Mouse (Mus musculus) urinary bladder, postnatal 10 days (tissue): Measurements from ENCODE around the gene Nudcd3.

ENCODE experiments used
- DNase-seq: peaks from one replicate; pipeline ENCODE4 v3.0.0; 2022; ENCODE audit warnings: low spot score

Nudcd3 gene

GRCm38 (mm10) chr11:6200087-6200569, at the start of gene Nudcd3:
Gene Nudcd3 (minus strand): TSS chr11:6200415.
- peak; percentile 40 for DNase-seq

DNA sequence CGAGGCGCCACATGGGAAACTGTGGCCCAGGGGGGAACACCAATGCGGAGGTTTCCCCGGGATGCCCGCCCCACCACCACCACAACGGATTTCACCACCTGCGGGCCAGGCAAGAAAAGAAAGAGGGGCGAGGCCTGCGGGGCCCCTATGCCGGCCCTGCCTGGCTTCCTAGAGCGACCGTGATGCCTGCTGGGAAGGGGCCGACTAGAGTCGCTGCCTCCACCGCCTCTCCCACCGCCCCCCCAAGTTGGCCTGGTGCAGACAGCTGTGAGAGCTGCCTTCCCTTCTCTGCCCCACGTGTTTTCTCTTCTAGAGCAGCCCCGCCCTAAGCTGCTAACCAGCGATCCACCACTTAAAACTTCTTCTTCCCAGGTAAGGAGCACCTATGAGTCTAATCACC, 44.5 kb upstream of the Nudcd3 start:
- no peak for DNase-seq

DNA sequence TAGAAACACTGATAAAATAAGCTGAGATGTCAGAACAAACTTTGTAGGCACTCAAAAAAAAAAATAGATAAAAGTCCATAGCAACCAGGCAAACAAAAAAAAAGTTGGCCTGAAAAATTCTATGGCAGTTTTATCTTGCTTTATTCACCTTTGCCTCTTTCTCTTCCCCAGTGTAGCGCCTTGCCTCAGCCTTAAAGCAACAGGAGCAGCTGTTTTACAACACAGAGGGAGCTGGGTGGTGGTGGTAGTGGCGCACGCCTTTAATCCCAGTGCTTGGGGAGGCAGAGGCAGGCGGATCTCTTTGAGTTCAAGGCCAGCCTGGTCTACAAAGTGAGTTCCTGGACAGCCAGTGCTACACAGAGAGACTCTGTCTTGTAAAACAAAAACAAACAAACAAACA, 32.8 kb upstream of the Nudcd3 start:
- no peak for DNase-seq

DNA sequence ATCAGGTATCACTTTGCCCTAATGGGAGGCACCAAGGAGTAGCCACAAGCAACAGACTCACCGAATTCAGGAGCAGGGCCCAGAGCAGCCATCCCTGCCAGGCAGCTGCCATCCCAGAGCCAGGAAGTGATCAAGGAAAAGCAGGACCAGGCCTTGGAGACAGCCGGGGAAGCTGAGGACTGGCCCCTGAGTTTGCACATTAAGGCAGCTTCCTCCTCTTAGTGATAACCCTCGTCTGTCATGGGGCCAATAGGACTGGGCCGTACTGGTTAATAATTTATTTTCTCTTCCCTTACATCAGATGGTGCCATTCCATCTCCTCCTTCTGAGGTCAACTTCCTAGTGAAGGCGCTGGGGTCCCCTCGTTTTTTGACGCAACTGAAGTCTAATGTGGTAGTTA, 29.8 kb upstream of the Nudcd3 start, which contains the start of gene Npc1l1:
TSS of gene Npc1l1 (minus strand) at position 132 of the 400 bp plus-strand sequence.
- DNase-seq = no peak

DNA sequence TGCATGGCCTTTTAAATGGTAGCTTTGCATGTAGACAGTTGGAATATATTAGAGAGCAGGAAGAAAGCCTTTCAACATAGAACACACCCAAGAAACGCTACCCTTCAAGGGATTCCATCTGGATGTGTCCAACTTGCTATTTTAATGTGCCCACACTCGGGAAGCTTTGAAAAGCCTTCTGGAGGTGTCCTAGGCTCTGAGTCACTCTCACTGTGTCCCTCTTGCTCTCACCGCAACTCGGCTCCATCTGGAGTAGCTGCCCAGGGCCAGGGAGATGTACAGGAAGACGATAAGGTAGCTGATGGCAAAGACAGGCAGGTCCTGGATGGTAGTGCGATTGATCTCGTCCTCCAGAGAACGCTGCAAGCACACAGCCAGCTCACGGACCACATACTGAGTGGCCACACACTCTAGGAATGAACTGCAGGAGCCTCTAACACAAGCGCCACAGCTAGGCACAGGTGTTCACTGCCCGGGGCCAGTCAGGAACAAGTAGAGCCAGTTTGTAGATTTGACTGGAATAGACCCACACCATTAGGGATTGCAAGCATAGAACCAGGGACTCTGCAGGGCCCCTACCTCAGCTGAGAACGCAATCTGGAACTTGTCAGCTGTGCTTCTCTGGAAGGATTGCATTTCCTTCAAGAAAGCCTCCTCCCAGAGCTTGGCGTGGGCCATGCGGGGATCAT, 24.5 kb upstream of the Nudcd3 start:
- no peak for DNase-seq

- DNase-seq = no peak
These were observed 22.0 kb upstream of the Nudcd3 start for GRCm38 (mm10) chr11:6222187-6222586.

DNA sequence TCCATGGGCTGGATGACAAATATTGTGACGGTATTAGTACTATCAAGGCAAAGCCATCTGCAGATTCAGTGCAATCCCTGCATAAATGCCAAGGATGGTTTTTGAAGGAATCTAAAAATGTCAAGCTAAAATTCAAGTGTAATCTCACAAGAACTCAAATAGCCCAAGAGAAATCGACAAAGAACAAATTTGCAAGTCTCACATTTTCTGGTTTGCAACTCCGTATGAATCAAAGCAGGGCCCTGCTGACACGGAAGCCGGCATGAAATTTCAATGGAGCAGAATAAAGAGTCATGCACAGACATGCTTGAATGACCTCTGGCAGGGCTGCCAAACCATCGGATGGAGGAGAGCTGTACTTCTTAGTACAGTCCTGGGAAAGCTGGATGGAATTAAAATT, 19.8 kb upstream of the Nudcd3 start:
- DNase-seq = no peak

DNA sequence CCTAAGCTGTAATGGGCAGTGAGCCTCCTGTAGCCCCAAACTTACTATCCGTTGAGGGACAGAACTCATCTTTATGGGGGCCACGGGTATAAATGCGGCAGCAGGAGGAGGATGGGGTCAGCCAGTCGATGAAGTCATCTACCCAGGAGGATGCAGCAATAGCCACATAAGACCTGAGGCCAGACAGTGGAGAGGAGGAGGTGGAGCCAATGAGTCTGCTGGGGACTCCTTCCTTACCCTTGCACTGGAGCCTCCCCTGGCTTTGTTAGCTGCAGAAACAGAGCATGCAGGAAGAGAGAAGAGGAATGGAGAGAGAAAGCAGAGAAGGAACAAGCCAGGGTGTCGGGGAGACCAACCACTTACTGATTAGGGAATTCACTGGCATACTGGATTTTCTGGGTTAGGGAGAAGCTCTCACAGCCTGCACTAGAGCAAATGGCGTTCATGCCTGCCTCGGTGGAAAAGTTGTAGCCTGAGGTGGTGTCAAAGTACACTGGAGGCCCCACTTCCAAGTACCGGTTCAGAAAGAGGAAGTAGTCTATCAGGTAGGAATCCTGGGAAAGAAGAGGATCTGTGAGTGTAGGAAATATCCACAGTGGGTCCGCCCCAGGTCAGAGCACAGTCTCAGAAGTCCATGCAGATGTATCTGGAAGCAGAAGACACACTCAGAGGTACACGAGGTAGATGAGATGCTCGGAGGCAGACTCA, 18.1 kb upstream of the Nudcd3 start:
- DNase-seq = no peak

GRCm38 (mm10) chr11:6216834-6217233, 16.6 kb upstream of the Nudcd3 start:
- no peak for DNase-seq

DNA sequence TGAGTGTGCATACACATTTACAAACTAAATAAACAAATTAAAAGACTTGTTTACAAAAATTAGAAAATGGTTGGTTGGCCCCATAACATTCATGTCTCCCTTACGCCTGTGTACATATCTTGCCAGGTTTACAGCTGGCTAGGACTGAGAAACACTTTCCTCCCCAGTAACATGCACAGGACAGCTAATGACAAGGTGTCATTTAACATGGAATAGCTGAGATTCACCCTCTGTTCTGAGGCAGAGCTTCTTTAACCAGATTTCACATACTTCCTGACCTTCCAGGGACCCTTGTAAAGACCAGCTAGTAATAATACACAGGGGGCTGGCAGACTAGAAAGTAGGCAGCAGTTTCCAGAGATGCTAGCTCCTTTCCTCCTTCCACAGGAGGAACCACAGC, 7.9 kb upstream of the Nudcd3 start:
- DNase-seq = no peak

- DNase-seq = no peak
These were observed 6.9 kb upstream of the Nudcd3 start for GRCm38 (mm10) chr11:6207090-6207489.

- no peak for DNase-seq
These were observed 355 bp upstream of the Nudcd3 start for GRCm38 (mm10) chr11:6200570-6200969.

- no peak for DNase-seq
These were observed 667 bp downstream of the Nudcd3 start, which contains the start of gene A730071L15Rik for GRCm38 (mm10) chr11:6199410-6200086. Gene A730071L15Rik (plus strand): TSS chr11:6200029.

DNA sequence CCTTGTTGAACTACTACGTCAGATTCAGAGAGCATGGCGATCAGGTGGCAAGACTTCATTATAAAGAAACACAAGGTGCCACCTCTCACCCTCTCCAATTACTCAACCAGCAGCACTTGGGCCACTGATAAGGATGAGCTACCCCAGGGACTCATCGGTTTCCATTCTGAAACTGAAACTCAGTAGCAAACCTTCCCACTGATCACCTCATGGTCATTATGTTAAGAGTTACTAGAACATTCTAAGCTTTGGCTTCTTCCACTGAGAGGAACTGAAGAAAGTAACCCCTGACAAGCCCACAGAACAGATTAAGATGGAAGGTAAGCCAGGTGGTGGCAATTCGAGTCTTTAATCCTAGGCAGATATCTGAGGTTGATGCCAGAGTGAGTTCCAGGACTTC, 1.8 kb downstream of the Nudcd3 start:
- no peak for DNase-seq

- DNase-seq = no peak
These were observed 3.4 kb downstream of the Nudcd3 start for GRCm38 (mm10) chr11:6196780-6197179.

DNA sequence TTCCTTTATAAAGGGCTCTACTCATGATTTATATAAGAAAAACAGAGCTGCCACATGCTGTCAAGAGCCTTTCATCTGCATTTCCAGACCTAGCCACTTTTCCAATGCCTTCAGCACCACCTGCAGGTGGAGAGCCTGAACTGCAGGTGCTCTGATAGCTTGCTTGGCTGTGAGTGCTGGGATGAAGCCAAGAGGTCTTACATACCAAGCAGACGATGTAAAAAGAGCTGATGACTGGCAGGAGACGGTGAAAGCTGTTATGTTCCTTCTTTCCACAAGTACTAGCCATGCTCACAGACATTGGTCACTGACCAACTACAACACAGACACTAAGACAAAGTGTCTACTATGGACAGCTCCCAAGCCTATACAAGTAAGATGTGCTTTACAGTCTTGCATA, 12.3 kb downstream of the Nudcd3 start:
- DNase-seq = peak; percentile 24

DNA sequence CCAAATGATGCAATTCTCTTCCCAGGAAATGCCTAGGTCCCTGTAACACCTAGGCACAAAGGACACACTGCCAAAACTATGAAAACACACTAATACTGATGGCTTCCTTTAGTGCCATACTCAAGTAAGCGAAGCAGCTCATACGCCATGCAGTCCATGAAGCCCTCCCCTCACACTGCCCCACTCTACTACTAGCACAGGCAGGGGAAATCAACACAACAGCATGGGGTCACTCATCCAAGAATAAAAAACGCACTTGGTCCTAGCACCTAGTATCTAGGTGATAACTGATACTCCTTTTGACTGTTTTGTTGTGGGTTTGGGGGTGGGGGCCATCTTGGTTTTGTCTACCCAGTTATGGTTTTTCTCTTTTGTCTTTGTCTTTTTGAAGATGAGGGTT, 12.8 kb downstream of the Nudcd3 start:
- no peak for DNase-seq

DNA sequence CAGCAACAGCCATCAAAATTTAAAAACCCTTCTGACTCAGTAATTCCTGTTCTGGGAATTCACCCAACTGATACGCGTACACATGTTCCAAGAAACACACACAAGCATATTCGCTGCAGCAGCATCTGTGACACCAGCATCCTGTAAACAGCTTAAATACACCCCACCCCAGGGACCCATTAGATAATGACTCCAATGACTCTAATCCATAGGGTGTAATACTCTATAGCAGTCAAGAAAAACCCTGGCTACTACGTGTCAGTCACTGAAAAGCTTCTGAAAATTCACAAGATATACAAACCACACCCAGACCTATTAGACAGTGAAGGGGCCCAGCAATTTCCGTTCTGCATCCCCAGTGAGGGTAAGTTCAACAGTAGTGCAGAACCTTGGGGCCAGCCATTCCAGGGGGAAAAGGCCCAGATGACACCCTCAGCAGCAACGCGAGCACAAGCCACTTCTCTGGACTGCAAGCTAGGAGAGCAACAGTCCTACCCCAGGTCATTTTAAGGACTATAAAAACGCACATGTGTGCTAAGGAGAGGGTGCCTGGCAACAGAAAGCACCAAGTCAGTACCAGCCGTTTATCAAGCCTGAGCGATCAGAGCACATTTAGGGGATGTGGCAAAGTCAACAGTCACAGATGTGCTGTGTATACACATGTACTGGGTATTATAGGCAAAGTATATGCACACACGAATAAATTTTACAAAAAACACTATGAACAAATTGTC, 15.8 kb downstream of the Nudcd3 start:
- no peak for DNase-seq

DNA sequence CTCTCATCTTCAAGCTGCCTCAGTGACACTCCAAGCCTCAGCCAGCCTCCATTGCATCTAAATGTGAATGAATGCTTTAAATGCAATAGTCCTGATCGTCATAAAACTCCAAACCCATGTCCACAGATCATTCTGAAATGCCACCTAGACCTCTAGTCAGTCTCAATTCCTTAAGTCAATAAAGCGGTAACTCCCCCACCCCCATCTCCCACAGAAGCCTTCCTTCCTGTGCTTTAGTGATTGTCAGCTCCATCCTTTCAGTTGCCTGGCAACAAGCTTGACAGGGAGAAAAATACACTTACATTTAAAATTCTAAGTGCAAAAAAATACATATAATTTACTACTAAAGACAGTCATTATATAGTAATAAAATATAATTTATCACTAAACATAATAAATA, 17.0 kb downstream of the Nudcd3 start:
- no peak for DNase-seq

- no peak for DNase-seq
These were observed 19.3 kb downstream of the Nudcd3 start for GRCm38 (mm10) chr11:6180811-6181399.

DNA sequence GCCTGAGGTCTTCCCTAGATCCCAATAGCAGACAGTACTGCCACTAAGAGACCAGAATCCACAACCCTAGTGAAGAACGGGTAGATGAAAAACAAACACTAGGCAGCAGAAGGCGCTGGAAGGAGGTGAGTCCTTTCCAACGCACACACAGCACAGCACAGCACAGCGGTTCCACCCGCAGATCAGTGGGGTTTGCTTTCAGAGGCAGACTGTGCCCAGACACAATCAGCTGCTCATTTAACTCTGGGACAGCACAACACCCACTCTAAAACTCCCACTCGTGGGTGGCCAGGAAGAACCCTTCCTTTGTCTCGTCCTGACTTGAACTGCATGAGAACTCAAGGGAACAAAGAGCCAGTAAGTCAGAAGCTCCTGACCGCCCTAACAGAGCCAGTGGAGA, 21.0 kb downstream of the Nudcd3 start:
- DNase-seq = no peak

DNA sequence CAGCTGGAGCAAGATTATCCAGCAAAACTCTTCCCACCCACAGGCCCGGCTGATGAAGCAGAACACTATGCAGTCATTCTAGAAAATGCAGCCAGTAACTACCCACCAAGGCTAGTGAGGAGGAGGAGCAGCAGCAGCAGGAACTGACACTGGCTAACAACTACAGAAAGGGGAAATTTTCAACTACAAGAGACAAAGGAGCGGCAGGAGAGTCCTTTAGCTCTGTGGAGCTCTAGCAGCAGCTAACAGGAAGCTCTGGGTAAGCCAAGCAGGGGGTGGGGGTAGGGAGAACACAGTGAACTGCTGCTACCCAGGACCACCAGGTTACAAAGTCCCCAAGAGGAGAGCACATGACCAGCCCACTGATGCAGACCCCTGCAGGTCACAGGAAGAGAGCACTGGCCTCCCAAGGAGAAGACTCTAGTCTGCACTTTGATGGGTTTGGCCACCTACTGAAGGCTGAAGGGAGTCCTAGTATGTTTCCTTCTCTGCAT, 21.5 kb downstream of the Nudcd3 start:
- no peak for DNase-seq
